Mouse (Mus musculus): ENCODE results near the gene Gse1.

The Gse1 gene

GRCm38 (mm10) chr8:120472230-120472629 is 244.0 kb downstream of the Gse1 start:
- intact Hi-C loops (cut with DNase I) = no loop called here

- intact Hi-C loops (cut with DNase I) = no loop called here
These were observed 245.6 kb downstream of the Gse1 start for GRCm38 (mm10) chr8:120473729-120474364.

GRCm38 (mm10) chr8:120474496-120475235 is 246.4 kb downstream of the Gse1 start:
- intact Hi-C loops (cut with DNase I) = no loop called here

- intact Hi-C loops (cut with DNase I) = no loop called here
These were observed 247.4 kb downstream of the Gse1 start for GRCm38 (mm10) chr8:120475462-120476201.

GRCm38 (mm10) chr8:120476711-120477575 is 248.7 kb downstream of the Gse1 start:
- intact Hi-C loops (cut with DNase I) = no loop called here

- intact Hi-C loops (cut with DNase I) = no loop called here
These were observed 250.5 kb downstream of the Gse1 start for GRCm38 (mm10) chr8:120478754-120479153.

GRCm38 (mm10) chr8:120479691-120480090 is 251.4 kb downstream of the Gse1 start:
- intact Hi-C loops (cut with DNase I) = loop anchor here (5.0 kb wide), 1 partner anchor 67 kb away; no protein-coding TSS in a partner anchor

GRCm38 (mm10) chr8:120482015-120482689 is 253.9 kb downstream of the Gse1 start:
- intact Hi-C loops (cut with DNase I) = loop anchor here (5.0 kb wide), 1 partner anchor 70 kb away; no protein-coding TSS in a partner anchor

GRCm38 (mm10) chr8:120484460-120484859 is 256.2 kb downstream of the Gse1 start:
- intact Hi-C loops (cut with DNase I) = loop anchor here (5.0 kb wide), 1 partner anchor 72 kb away; no protein-coding TSS in a partner anchor

GRCm38 (mm10) chr8:120485116-120485515 is 256.9 kb downstream of the Gse1 start:
- intact Hi-C loops (cut with DNase I) = loop anchor here (5.0 kb wide), 2 partner anchors 43 to 52 kb away; no protein-coding TSS in a partner anchor

GRCm38 (mm10) chr8:120485551-120486476 is 257.6 kb downstream of the Gse1 start:
- intact Hi-C loops (cut with DNase I) = loop anchor here (5.0 kb wide), 2 partner anchors 44 to 51 kb away; no protein-coding TSS in a partner anchor

- intact Hi-C loops (cut with DNase I) = loop anchor here (5.0 kb wide), 2 partner anchors 44 to 51 kb away; no protein-coding TSS in a partner anchor
These were observed 258.5 kb downstream of the Gse1 start for GRCm38 (mm10) chr8:120486477-120487376.

- intact Hi-C loops (cut with DNase I) = loop anchor here (5.0 kb wide), 2 partner anchors 45 to 50 kb away; no protein-coding TSS in a partner anchor
These were observed 259.1 kb downstream of the Gse1 start for GRCm38 (mm10) chr8:120487377-120487728.

GRCm38 (mm10) chr8:120487729-120488510 is 259.7 kb downstream of the Gse1 start:
- intact Hi-C loops (cut with DNase I) = loop anchor here (5.0 kb wide), 2 partner anchors 46 to 49 kb away; no protein-coding TSS in a partner anchor

GRCm38 (mm10) chr8:120488636-120489131 is 260.4 kb downstream of the Gse1 start:
- intact Hi-C loops (cut with DNase I) = loop anchor here (5.0 kb wide), 2 partner anchors 46 to 49 kb away; no protein-coding TSS in a partner anchor

- intact Hi-C loops (cut with DNase I) = loop anchor here (5.0 kb wide), 2 partner anchors 47 to 48 kb away; no protein-coding TSS in a partner anchor
These were observed 261.0 kb downstream of the Gse1 start for GRCm38 (mm10) chr8:120489142-120489754.

Data from adrenal gland (tissue).